ENCODE assay signal across 7 mouse cellular contexts in genomic region chr1:120795245-120795644, GRCm38 (mm10).
A peak's percentile ranks its signal among the peaks of the same experiment; 100 is the strongest.
DNase-seq lines count a peak whose midpoint lies in the region; ATAC-seq and TF ChIP-seq lines count a peak whose summit lies in the region.

No protein-coding gene starts in this region.

- H3K4me2 ChIP-seq in intestine, postnatal 0 days (replicated peaks; ENCODE audit: low read depth): no peak overlapping the region
- H3K4me2 ChIP-seq in intestine, embryonic 15.5 days (replicated peaks): no peak overlapping the region

- 0 out of 2 replicates have a peak, but pooled peaks have one; percentile 14 for TF ChIP-seq CTCF in intestine, postnatal 0 days (IDR thresholded peaks at IDR 0.05; ENCODE audit: low read depth)

- no peaks in the 10 kb centered on the region for H3K36me3 ChIP-seq in intestine, postnatal 0 days (ENCODE audit: control insufficient read depth, insufficient read depth)
- H3K36me3 ChIP-seq in intestine, embryonic 15.5 days: no peaks in the 10 kb centered on the region

- DNase-seq in embryo, embryonic 11 days: peak; percentile 66
- peak; percentile 15 for DNase-seq in gastrocnemius, postnatal 25 days
- peak; percentile 39 for DNase-seq in mesoderm, embryonic 11.5 days (ENCODE audit: low read depth, low spot score)
- no peak for DNase-seq in adrenal gland, postnatal 25 days

- ATAC-seq in intestine, postnatal 0 days: no peak
- no peak for ATAC-seq in intestine, embryonic 15.5 days
- no peak for ATAC-seq in erythroid progenitor cell, adult 5-6 weeks (replicated peaks; ENCODE audit: low FRiP score, poor library complexity, severe bottlenecking)

- H3K9ac ChIP-seq in intestine, postnatal 0 days (ENCODE audit: low read depth, low read length): no peak overlapping the region
- H3K9ac ChIP-seq in intestine, embryonic 15.5 days: no peak overlapping the region

- WGBS in intestine, postnatal 0 days: 75% methylated on average over 14 of the region's 14 CpGs
- 68% methylated on average over 14 of the region's 14 CpGs for WGBS in intestine, embryonic 15.5 days

- H3K4me1 ChIP-seq in intestine, postnatal 0 days (replicated peaks; ENCODE audit: control insufficient read depth, insufficient read depth, low read length): no peaks in the 10 kb centered on the region
- no peaks in the 10 kb centered on the region for H3K4me1 ChIP-seq in intestine, embryonic 15.5 days (replicated peaks)

- H3K27me3 ChIP-seq in intestine, postnatal 0 days (replicated peaks; ENCODE audit: control insufficient read depth, insufficient read depth, low read length): no peaks in the 10 kb centered on the region
- H3K27me3 ChIP-seq in intestine, embryonic 15.5 days (replicated peaks): no peaks in the 10 kb centered on the region

- H3K27ac ChIP-seq in intestine, postnatal 0 days (ENCODE audit: low read depth, low read length): no peak overlapping the region
- no peak overlapping the region for H3K27ac ChIP-seq in intestine, embryonic 15.5 days

- no peaks in the 10 kb centered on the region for H3K9me3 ChIP-seq in intestine, postnatal 0 days (ENCODE audit: control insufficient read depth)
- no peaks in the 10 kb centered on the region for H3K9me3 ChIP-seq in intestine, embryonic 15.5 days

- H3K4me3 ChIP-seq in intestine, postnatal 0 days (ENCODE audit: low read depth, low read length): no peak overlapping the region
- no peak overlapping the region for H3K4me3 ChIP-seq in intestine, embryonic 15.5 days (replicated peaks)
